Mouse (Mus musculus): ENCODE data around the gene C1qtnf1. TPM values are rescaled to one million over a fixed set of nuclear protein-coding genes. Genes with fewer than 3 reads are reported as not detected.
A peak's percentile ranks its signal among the peaks of the same experiment; 100 is the strongest.

The C1qtnf1 gene
- polyA plus RNA-seq, 1 experiment: not detected

DNA sequence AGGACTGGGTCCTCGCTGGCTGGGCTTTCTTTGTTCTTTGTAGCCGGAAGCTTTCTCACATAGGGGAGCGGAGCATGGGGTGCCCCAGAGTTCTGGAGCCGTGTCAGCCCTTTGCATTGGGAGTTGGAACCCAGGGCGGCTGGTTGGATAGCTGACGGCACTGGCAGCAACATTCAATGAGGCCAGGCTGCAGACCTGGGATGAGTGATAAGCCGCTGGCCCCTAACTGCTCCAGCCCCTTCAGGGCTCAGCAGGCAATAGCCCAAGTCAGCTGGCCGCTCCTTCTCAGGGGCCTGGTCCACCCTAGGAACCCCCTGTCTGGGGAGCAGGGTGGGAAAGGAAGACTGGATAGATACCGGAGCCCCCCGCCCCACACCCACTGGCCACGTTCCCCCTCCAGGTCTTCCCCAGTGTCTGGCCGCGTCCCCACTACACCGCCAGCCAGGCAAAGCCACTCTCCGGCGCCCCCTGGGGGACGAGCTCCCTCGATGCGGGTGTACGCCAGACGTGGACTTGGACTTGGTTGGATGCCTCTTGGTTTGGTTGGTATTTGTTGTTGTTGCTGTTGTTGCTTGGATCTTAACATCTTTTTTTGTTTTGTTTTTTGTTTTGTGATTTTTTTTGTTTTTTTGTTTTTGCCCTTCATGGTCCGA is 62.7 kb downstream of the C1qtnf1 start:
- H3K27me3 ChIP-seq (replicated peaks): peaks cover 39% of the 10 kb centered on the region
- TF ChIP-seq GATA1 (IDR thresholded peaks at IDR 0.05; ENCODE audit: borderline replicate concordance, low read length): no peak
- TF ChIP-seq FLI1 (IDR thresholded peaks at IDR 0.05; ENCODE audit: low read length): no peak
- H3K36me3 ChIP-seq (replicated peaks; ENCODE audit: low read length): peaks cover 39% of the 10 kb centered on the region
- H3K4me1 ChIP-seq: peaks cover 85% of the 10 kb centered on the region
- H3K9me3 ChIP-seq: no peaks in the 10 kb centered on the region
- H3K4me3 ChIP-seq (replicated peaks): peak overlapping the region; percentile 80

DNA sequence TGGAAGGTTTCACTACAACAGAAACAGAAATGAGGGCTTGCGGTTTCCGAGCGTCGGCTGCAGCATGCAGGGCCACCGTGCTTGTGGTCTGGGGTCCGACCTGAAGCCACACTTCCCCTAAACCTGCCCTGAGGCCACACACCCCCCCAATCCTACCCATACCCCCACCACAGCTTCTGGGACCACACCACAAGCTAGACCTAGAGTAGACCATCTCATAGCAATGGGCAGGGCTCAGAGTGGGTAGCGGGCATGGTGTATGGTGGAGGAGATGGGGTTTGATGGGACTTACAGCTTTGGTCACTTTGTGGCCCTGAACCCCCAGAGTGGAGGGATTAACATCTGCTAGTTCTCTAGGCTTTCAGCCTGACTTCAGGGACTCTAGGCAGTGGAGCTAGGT is 63.2 kb downstream of the C1qtnf1 start:
- peaks cover 44% of the 10 kb centered on the region for H3K27me3 ChIP-seq (replicated peaks)
- TF ChIP-seq GATA1 (IDR thresholded peaks at IDR 0.05; ENCODE audit: borderline replicate concordance, low read length) (no peak), FLI1 (IDR thresholded peaks at IDR 0.05; ENCODE audit: low read length) (no peak)
- H3K4me3 ChIP-seq (replicated peaks): no peak overlapping the region
- no peaks in the 10 kb centered on the region for H3K9me3 ChIP-seq
- peaks cover 85% of the 10 kb centered on the region for H3K4me1 ChIP-seq
- H3K36me3 ChIP-seq (replicated peaks; ENCODE audit: low read length): peaks cover 33% of the 10 kb centered on the region

DNA sequence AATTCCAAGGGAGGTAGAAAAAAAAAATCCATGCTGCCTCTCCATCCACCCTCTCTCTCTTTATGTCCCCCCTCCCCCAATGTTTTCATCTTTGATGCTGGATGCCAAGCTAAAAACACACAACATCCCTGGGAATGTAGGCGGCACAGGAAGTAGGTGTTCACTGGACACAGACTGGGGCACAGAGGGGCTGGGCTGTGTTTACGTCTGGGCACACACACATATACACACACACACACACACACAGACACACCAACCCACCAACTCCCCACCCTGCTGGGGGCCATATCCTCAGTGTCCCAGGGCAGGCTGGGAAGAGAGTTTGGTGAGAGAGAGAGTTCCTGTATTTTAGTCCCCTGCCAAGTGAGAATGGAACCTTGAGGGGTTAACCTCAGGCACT is 65.5 kb downstream of the C1qtnf1 start:
- TF ChIP-seq FLI1 (IDR thresholded peaks at IDR 0.05; ENCODE audit: low read length) (no peak), GATA1 (IDR thresholded peaks at IDR 0.05; ENCODE audit: borderline replicate concordance, low read length) (no peak)
- peaks cover 64% of the 10 kb centered on the region for H3K27me3 ChIP-seq (replicated peaks)
- H3K9me3 ChIP-seq: no peaks in the 10 kb centered on the region
- H3K4me3 ChIP-seq (replicated peaks): no peak overlapping the region
- H3K4me1 ChIP-seq: peaks cover 69% of the 10 kb centered on the region
- peaks cover 11% of the 10 kb centered on the region for H3K36me3 ChIP-seq (replicated peaks; ENCODE audit: low read length)

DNA sequence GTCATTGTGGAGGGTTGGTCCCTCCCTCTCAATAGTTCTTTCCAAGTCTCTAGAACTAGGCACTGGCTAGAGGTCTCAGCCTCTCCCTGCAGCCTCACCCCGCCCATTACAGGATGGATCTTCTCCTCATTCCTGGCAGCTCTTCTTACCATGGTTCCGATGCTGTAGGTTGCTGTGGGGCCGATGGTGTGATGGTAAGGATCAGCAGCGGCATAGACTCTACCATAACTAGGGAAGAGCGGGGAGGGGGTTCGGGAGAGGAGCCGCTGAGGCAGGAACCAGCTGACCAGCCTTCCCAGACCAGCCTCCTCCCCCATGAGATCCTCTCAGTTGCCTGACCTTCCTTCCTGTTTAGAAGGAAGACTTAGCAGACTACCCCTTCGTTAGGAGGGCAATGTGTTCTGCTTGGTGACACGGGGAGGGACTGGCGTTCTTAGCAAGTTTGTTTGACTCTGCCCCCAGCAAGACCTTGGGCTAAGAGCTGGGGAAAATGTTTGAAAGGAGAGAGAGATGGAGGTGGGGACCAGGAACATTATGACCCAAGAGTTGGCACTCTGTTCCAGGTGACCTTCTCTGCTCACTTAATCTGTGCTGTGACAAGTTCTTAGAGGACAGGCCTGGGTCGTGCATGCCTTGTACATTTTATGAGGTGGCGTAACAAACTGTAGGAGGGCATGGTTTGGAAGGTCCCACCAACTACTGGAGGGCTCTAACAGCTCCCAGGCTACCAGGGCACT is 66.2 kb downstream of the C1qtnf1 start:
- TF ChIP-seq FLI1 (IDR thresholded peaks at IDR 0.05; ENCODE audit: low read length) (no peak), GATA1 (IDR thresholded peaks at IDR 0.05; ENCODE audit: borderline replicate concordance, low read length) (no peak)
- H3K9me3 ChIP-seq: no peaks in the 10 kb centered on the region
- peak overlapping the region; percentile 50 for H3K4me3 ChIP-seq (replicated peaks)
- H3K27me3 ChIP-seq (replicated peaks): peaks cover 69% of the 10 kb centered on the region
- peaks cover 74% of the 10 kb centered on the region for H3K4me1 ChIP-seq
- peaks cover 4% of the 10 kb centered on the region for H3K36me3 ChIP-seq (replicated peaks; ENCODE audit: low read length)

DNA sequence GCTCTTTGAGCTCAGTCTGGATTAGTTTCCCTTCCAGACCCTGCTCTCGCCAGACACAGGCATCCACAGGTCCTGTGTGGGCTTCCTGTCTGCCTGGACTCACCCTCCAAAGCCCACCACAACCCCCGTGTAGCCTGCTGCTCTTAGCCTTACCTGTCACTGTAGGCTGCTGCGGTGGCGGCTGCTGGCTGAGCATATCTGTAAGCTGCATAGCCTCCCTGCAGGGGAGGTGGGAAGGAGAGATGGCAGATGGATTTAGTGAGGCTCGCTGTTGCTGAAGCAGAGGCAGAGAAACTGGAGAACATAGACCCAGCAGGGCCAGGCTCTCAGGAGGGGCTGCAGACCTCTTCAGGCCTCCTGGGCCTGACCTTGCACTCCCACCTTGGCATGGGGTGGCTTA is 67.1 kb downstream of the C1qtnf1 start:
- TF ChIP-seq GATA1 (IDR thresholded peaks at IDR 0.05; ENCODE audit: borderline replicate concordance, low read length) (no peak), FLI1 (IDR thresholded peaks at IDR 0.05; ENCODE audit: low read length) (no peak)
- no peaks in the 10 kb centered on the region for H3K36me3 ChIP-seq (replicated peaks; ENCODE audit: low read length)
- H3K9me3 ChIP-seq: peaks cover 3% of the 10 kb centered on the region
- peaks cover 79% of the 10 kb centered on the region for H3K4me1 ChIP-seq
- peaks cover 77% of the 10 kb centered on the region for H3K27me3 ChIP-seq (replicated peaks)
- H3K4me3 ChIP-seq (replicated peaks): no peak overlapping the region

DNA sequence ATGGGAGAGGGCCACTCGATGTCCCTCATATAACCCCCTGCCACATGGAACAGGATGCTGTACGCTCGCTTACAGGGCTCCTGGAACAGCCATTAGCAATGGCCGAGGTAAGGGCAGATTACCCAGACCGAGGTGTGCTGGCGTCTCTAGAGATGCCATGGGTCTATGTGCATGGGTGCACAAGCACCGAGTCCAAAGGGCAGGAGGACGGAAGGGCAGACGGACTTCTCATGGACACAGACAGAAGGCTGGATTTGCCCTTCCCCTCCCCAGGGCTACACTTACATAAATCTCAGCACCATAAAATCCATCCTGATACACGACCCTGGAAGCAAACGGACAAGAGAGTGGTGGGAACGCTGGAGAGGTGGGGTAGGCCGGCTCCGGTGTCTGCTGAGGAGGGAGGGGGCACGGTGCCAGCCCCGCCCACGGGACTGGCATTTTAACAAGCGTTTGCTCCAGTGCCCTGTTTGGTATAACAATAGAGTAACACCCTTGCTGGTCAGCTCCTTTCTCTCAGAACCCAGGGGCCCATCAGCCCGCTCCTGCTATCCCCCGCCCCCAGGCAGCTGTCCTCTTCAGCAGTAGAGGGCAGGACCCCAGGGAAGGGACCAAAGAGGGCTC is 68.2 kb downstream of the C1qtnf1 start:
- Histone ChIP-seq H3K4me3 (replicated peaks) (no peak overlapping the region), H3K27me3 (replicated peaks) (peaks cover 82% of the 10 kb centered on the region), H3K9me3 (peaks cover 5% of the 10 kb centered on the region), H3K4me1 (peaks cover 71% of the 10 kb centered on the region), H3K36me3 (replicated peaks; ENCODE audit: low read length) (no peaks in the 10 kb centered on the region)
- no peak for TF ChIP-seq FLI1 (IDR thresholded peaks at IDR 0.05; ENCODE audit: low read length)
- TF ChIP-seq GATA1 (IDR thresholded peaks at IDR 0.05; ENCODE audit: borderline replicate concordance, low read length): no peak

Other genes with a start within 250 kb of the C1qtnf1 start
- 4.4 and 9.3 TPM in 2 replicates for gene Cyth1, start 179.6 kb upstream of the C1qtnf1 start, polyA plus RNA-seq (2012; ENCODE audit: insufficient read depth, low replicate concordance)
- gene Usp36, start 138.0 kb upstream of the C1qtnf1 start, polyA plus RNA-seq (2012; ENCODE audit: insufficient read depth, low replicate concordance): 14.8 and 17.4 TPM in 2 replicates
- not detected in 2 replicates for gene Cep295nl, start 85.7 kb upstream of the C1qtnf1 start, polyA plus RNA-seq (2012; ENCODE audit: insufficient read depth, low replicate concordance)
- 8.4 and 8.9 TPM in 2 replicates for gene Timp2, start 72.5 kb upstream of the C1qtnf1 start, polyA plus RNA-seq (2012; ENCODE audit: insufficient read depth, low replicate concordance)
- gene Lgals3bp, start 26.1 kb upstream of the C1qtnf1 start, polyA plus RNA-seq (2012; ENCODE audit: insufficient read depth, low replicate concordance): 84.6 and 224 TPM in 2 replicates
- gene Cant1, start 9.1 kb upstream of the C1qtnf1 start, polyA plus RNA-seq (2012; ENCODE audit: insufficient read depth, low replicate concordance): 41.8 and 139 TPM in 2 replicates
- gene Engase, start 48.6 kb downstream of the C1qtnf1 start, polyA plus RNA-seq (2012; ENCODE audit: insufficient read depth, low replicate concordance): 72.2 and 151 TPM in 2 replicates